Mouse (Mus musculus) liver, adult (tissue): ENCODE data around the gene Nek2.

Experiments used
- GATA4 ChIP-seq: IDR thresholded peaks from 2 replicates; pipeline ENCODE4 v1.6.1; 2014; ENCODE audit warnings: mild to moderate bottlenecking, low read length; ENCODE audit not compliant: insufficient replicate concordance

Nek2 gene

DNA sequence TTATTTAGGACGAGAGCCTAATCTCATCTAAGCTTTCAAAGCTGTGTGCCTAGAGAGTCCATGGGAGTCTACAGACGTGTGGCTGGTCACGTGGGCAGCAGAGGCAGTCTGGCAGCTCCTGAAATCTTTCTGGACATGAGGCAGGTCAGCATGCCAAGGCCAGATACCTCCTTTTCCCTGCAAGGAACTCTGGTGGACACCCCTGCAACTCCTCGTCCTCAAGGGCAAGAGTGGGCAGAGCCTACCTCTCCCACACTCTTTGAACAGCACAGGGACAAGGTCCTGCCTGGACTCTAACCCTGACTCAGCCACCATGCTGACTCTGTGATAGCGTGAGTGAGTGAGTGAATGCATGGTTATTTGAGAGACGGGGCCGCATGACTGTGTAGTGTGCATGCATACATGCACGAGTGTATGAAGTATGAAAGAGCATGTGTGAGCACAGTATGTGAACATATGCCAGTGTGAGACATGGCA is 43.3 kb downstream of the Nek2 start:
- no peak for TF ChIP-seq GATA4

DNA sequence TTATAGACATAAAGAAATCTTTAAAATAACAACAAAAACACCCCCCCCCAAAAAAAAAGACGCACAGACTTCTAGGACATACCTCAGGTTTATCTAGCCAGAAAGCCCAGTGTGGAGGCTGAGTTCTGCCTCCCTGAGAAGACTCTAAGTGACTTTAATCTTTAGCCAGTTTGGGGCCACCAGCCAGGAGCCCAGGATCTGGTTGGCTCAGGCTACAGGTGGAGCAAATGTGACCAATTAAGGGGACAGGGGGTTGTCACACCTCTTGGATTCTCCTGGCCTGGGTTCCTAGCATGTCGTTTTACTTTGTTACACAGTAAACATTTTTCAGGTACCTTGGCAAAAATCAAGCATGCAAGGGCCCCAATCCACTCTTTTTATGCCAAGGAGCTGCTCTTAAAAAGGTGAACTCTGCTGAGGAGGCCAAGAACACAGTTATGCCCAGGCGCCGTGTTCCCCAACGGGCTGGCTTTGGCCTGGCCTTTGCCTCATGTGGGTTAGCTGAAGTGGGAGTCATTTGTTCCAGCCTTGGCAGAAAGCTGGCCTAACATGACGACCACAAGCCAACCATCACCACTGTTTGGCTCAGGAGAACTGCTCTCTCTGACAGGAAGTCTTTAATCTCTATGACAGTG is 50.9 kb downstream of the Nek2 start:
- no peak for TF ChIP-seq GATA4

DNA sequence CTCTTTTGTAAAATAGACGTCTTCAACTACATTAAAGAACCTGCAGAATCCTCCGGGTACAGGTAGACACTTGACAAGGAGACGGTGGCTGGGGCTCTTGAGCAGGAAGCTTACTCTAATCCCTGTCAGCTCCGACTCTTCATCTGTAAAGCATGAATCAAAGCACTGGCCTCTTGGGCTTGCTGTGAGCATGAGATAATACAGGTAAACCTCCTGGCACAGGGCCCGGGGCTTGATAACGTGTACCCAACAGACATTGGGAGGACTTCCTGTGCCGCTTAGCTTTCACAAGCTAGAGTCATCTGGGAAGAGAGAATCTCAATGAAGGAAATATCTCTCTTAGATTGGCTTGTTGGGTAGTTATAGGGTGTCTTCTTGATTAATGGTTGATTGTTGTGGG is 53.8 kb downstream of the Nek2 start:
- TF ChIP-seq GATA4 = no peak

DNA sequence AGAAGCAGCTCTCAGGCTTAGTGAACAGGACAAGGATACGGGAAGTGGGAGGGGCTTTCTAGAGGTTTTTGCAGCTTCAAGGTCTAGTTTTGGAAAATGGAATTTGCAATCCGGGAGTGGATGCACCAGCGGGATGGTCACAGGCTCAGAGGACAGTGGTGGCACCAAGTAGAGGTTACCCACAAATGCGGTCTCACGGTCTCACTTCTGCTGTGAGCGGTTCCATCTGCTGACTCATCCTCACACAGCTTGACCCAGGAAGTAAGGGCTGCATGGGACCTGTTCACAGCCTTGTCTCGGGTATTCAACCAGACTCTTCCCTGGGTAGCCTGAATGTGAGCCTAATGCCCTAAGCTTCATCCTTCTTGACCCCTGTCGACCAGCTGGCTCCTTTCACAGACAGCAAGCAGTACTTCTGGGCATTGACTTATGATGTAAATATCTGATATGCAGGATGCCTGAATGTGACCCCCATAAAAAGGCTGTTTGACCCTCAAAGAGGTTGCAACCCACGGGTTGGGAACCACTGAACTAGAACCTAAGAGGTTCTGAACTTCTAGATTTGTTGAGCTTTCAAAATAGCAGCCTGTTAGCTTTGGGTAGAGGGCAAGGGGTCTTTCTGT is 54.5 kb downstream of the Nek2 start:
- no peak for TF ChIP-seq GATA4

DNA sequence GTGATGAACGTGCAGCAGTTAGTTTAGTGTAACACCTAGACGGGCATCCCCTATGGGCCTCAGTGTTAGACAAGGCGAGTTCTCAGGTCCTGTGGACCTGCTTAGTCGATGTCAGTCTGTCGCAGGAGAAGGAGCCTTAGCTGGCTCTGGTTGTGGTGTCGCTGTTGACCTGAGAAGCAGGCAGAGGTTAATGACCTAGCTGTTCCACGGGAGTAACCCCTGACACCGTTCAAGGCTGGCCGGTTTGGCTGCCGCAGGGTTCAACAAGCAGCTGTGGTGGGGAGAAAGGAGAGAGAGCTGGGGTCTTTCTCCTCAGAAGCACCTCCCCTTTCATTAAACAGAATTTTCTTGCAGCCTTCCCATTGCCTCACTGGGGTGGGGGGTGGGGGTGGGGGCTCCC is 56.4 kb downstream of the Nek2 start:
- no peak for TF ChIP-seq GATA4

DNA sequence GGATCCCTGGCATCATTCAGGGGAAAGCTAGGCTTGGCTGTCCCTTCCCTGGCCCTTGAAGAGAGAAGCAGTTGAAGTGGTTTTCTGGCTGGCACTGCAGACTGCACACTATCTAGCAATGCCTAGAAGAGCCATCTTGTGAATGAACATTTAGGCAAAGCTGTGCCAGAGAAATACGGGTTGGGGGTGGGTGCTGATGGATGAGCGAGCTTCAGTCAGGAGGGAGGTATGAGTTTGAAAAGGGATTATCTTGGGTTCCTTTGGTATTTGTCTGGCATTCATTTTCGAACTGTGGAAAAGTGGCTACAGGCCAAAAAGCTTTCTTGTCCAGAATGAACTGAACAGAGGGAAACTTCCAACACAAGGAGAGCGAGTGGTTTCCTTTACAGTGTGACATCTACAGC is 57.3 kb downstream of the Nek2 start:
- TF ChIP-seq GATA4 = no peak

DNA sequence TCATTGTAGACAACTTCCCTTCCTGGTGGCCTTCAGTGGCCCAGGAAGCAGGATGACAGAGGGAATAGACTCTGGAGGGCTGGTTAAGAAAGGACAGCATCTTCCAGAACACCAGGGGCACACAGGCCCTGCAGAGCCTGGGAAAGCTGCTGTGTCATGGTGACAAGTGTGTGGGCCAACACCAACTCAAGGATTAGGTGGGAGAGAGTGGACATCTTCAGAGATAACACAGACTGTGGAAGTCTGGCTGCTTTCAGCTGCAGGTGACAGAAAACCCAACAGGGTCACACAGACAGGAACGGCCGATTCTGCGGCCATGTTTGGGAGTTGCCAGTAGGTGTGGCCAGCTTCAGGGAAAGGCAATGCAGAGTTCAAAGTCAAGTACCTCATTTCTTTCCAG is 59.0 kb downstream of the Nek2 start:
- TF ChIP-seq GATA4 = no peak

DNA sequence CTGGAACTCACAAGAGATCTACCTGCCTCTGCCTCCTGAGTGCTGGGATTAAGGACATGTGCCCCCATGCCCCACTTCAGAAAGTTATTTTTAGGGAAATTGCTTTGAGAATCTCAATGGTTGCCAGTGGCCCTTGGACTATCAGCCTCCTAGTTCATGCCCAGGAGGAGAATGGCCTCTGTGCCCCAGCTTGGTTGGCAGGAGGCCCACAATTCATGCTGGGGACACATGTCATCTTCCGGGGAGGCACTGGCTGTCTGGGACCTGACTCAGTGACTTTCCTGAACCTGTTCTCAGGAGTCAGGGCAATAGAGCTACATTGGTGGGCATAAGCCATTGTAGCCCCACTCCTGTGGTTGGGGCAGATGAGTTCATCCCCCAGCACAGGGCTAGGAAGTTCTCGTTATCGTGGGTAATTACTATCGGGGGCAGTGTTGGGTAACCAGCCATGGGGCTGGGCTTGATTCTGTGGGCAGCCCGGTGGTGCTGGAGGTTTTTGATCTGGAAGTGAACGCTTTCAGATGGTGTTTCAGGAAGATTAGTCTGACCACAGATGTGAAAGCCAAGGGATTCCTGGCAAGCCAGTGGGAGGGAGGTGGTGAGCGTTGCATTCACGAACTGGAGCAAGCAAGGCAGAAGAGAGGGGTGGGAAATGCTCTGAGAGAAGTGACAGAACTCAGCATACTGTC is 59.8 kb downstream of the Nek2 start:
- no peak for TF ChIP-seq GATA4

DNA sequence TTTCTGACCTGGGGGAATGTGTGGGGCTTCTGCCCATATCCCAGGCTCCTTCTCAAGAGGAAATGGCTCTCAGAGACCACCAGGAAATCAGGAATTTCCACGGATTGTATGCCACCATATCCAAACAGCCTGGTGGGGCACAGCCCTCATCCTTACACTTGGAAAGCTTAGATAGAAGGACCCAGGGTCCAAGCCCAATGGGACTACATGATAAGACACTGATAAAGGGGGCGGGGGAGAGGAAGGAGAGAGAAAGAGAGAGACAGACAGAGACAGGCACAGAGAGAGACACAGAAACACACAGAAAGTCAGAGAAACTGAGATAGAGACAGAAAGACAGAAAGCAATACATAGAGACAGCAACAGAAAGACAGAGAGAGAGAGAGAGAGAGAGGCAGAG is 60.4 kb downstream of the Nek2 start:
- TF ChIP-seq GATA4 = no peak
